Mouse (Mus musculus) neural tube, embryonic 14.5 days (tissue): Measurements from ENCODE around the gene Smad5. TPM values are rescaled to one million over a fixed set of nuclear protein-coding genes. Genes with fewer than 3 reads are reported as not detected.

Experiments
- ATAC-seq: fragments of 200-750 bp; cut with Nextera tagmentation; 2 replicates; pipeline ENCODE4 v1.8.0; 2017; ENCODE audit warnings: low read depth, mild to moderate bottlenecking, moderate TSS enrichment, moderate library complexity
- H3K27ac ChIP-seq: fragments of 300-500 bp; sonication (generic); 2 replicates; pipeline ENCODE4 v1.5.1; 2014; ENCODE audit warnings: low read depth, mild to moderate bottlenecking, control low read depth, low read length, moderate library complexity, mixed read lengths
- H3K27me3 ChIP-seq: fragments of 300-500 bp; sonication (generic); 2 replicates; pipeline ENCODE4 v1.6.1; 2014; ENCODE audit warnings: low read length; ENCODE audit not compliant: control insufficient read depth, insufficient read depth
- H3K36me3 ChIP-seq: fragments of 300-500 bp; sonication (generic); 2 replicates; pipeline ENCODE4 v1.6.1; 2014; ENCODE audit warnings: low read length, mixed read lengths; ENCODE audit not compliant: control insufficient read depth, insufficient read depth
- H3K4me1 ChIP-seq: fragments of 300-500 bp; sonication (generic); 2 replicates; pipeline ENCODE4 v1.6.1; 2014; ENCODE audit warnings: low read length; ENCODE audit not compliant: control insufficient read depth, insufficient read depth
- H3K4me2 ChIP-seq: fragments of 300-500 bp; sonication (generic); 2 replicates; pipeline ENCODE4 v1.6.1; 2014; ENCODE audit warnings: mild to moderate bottlenecking, low read depth, low read length, control low read depth
- H3K4me3 ChIP-seq: fragments of 300-500 bp; sonication (generic); 2 replicates; pipeline ENCODE4 v1.5.1; 2014; ENCODE audit warnings: low read depth, low read length, control low read depth, mixed read lengths
- H3K9ac ChIP-seq: fragments of 300-500 bp; sonication (generic); replicated peaks from 2 replicates; pipeline ENCODE4 v1.6.1; 2014; ENCODE audit warnings: low read depth, mild to moderate bottlenecking, control low read depth, low read length, mixed read lengths
- H3K9me3 ChIP-seq: fragments of 300-500 bp; sonication (generic); 2 replicates; pipeline ENCODE4 v1.6.1; 2016; ENCODE audit warnings: low read length; ENCODE audit not compliant: control insufficient read depth
- WGBS: fragments of 180-500 bp; shearing (Covaris S2); extraction: QIAGEN DNeasy Blood & Tissue Kit; methylation state at CpG from one replicate; pipeline ENCODE4 v1.1.7; 2014; 5-methylcytosine and 5-hydroxymethylcytosine counted together
- polyA plus RNA-seq: library from polyadenylated mRNA; unstranded; fragments of >200 nt; fragmentation: Nextera tagmentation; extraction: Ambion mirVana; gene quantifications from 2 replicates; pipeline ENCODE4 v1.2.1, GENCODE M21; 2014

Smad5 gene
- polyA plus RNA-seq, 1 experiment from 2014 or later, result 33.2 TPM

- ATAC-seq, result no peak
- Histone ChIP-seq H3K4me1 (peaks cover 14% of the 10 kb centered on the region; the same call in 1 of the 2 replicates), H3K27ac (no peak overlapping the region), H3K9me3 (no peaks in the 10 kb centered on the region), H3K27me3 (peaks cover 30% of the 10 kb centered on the region), H3K4me2 (no peak overlapping the region), H3K4me3 (no peak overlapping the region), H3K36me3 (no peaks in the 10 kb centered on the region), H3K9ac (no peak overlapping the region)
- 68% methylated on average over 6 of the region's 6 CpGs for WGBS
These were observed 53.1 kb downstream of the Smad5 start for GRCm38 (mm10) chr13:56755871-56756270.

DNA sequence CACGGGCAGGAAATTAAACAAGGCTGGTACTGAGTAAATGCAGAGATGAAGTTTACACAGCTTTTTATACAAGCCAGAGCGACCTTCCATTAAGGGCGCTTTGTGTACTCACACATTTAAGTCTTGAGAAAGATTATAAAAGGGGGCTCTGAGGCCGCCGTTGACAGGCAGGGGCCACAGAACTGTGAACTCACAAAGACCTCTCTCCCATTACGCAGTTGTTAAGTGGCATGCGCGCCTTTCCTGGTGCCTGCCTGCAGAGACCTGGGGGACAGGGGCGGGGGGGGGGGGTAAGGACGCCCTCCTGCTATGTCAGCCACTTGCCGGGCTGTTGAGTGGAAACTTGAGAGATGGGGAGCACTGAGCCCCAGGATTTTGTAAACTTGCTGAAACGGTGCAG, 54.4 kb downstream of the Smad5 start:
- no peaks in the 10 kb centered on the region for H3K9me3 ChIP-seq
- no peaks in the 10 kb centered on the region for H3K36me3 ChIP-seq
- no peak for ATAC-seq
- no peak overlapping the region for H3K27ac ChIP-seq
- H3K4me3 ChIP-seq, result no peak overlapping the region
- H3K9ac ChIP-seq, result no peak overlapping the region
- H3K4me2 ChIP-seq, result no peak overlapping the region
- peaks cover 13% of the 10 kb centered on the region; the same call in 1 of the 2 replicates for H3K4me1 ChIP-seq
- 51% methylated on average over 12 of the region's 12 CpGs for WGBS
- H3K27me3 ChIP-seq, result peaks cover 19% of the 10 kb centered on the region

- peaks cover 5% of the 10 kb centered on the region for H3K4me1 ChIP-seq
- H3K9ac ChIP-seq, result no peak overlapping the region
- no peak overlapping the region for H3K4me2 ChIP-seq
- no peaks in the 10 kb centered on the region for H3K36me3 ChIP-seq
- no peak overlapping the region for H3K27ac ChIP-seq
- no peaks in the 10 kb centered on the region for H3K9me3 ChIP-seq
- no peak overlapping the region for H3K4me3 ChIP-seq
- no peak for ATAC-seq
- 36% methylated on average over 6 of the region's 6 CpGs for WGBS
- peaks cover 10% of the 10 kb centered on the region; the same call in 1 of the 2 replicates for H3K27me3 ChIP-seq
These were observed 55.7 kb downstream of the Smad5 start for GRCm38 (mm10) chr13:56758492-56758891.

GRCm38 (mm10) chr13:56762446-56763229, 59.8 kb downstream of the Smad5 start:
- Histone ChIP-seq H3K4me1 (peaks cover 9% of the 10 kb centered on the region), H3K36me3 (no peaks in the 10 kb centered on the region), H3K9ac (no peak overlapping the region), H3K4me3 (no peak overlapping the region), H3K4me2 (no peak overlapping the region), H3K9me3 (no peaks in the 10 kb centered on the region), H3K27ac (peak overlapping the region; percentile 2; the same call in 1 of the 2 replicates), H3K27me3 (no peaks in the 10 kb centered on the region)
- ATAC-seq, result peak; percentile 44; the same call in 1 of the 2 replicates
- 33% methylated on average over 13 of the region's 13 CpGs for WGBS

DNA sequence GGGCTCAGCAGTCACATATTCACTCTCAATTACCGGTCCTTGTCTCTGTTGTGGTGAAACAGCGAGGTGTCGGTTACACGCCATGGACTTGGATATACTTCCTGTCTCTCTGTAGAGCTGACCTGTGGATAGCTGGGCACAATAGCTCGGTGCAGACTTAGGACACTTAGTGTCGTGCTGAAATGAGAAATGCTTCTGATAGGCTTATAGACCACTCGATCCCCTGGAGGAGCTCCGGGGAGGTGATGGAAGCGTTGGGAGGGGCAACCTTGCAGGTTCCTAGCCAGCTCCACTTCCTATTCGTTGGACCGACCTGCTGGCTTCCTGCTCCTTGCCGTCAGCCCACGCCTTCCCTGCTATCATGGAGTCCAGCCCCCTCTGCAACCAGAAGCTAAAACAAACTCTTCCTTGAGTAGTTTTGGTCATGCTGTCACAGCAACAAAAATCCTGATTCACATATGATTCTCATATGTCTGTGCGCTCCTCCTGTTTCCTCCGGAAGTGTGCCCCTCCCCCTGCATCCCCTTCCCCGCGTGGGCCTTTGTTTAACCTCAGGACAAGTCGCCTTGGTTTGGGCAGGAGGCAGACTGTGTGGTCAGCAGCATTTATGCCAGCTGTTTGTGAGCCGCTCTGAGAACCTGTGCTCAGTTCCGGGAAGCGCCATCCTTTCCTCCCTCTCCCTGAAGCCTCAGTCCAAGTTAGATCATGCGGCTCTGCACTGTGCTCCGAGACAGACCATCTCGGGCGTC, 62.6 kb downstream of the Smad5 start:
- Histone ChIP-seq H3K27ac (peak overlapping the region; percentile 28; the same call in 1 of the 2 replicates), H3K4me3 (no peak overlapping the region), H3K9ac (no peak overlapping the region), H3K4me2 (no peak overlapping the region), H3K36me3 (no peaks in the 10 kb centered on the region), H3K27me3 (no peaks in the 10 kb centered on the region), H3K4me1 (peaks cover 9% of the 10 kb centered on the region), H3K9me3 (no peaks in the 10 kb centered on the region)
- WGBS, result 60% methylated on average over 25 of the region's 25 CpGs
- no peak for ATAC-seq

- Histone ChIP-seq H3K4me3 (no peak overlapping the region), H3K9ac (no peak overlapping the region), H3K36me3 (no peaks in the 10 kb centered on the region), H3K4me1 (peaks cover 9% of the 10 kb centered on the region), H3K27ac (peak overlapping the region; percentile 28; the same call in 1 of the 2 replicates), H3K27me3 (no peaks in the 10 kb centered on the region), H3K9me3 (no peaks in the 10 kb centered on the region), H3K4me2 (no peak overlapping the region)
- no peak for ATAC-seq
- 51% methylated on average over 5 of the region's 5 CpGs for WGBS
These were observed 63.4 kb downstream of the Smad5 start for GRCm38 (mm10) chr13:56766211-56766610.

- Histone ChIP-seq H3K9ac (no peak overlapping the region), H3K27ac (no peak overlapping the region), H3K9me3 (no peaks in the 10 kb centered on the region), H3K4me3 (no peak overlapping the region), H3K4me2 (no peak overlapping the region), H3K4me1 (peaks cover 10% of the 10 kb centered on the region), H3K27me3 (no peaks in the 10 kb centered on the region), H3K36me3 (no peaks in the 10 kb centered on the region)
- no peak for ATAC-seq
- WGBS, result 48% methylated on average over 4 of the region's 4 CpGs
These were observed 66.6 kb downstream of the Smad5 start for GRCm38 (mm10) chr13:56769431-56769830.

GRCm38 (mm10) chr13:56770136-56770578, 67.3 kb downstream of the Smad5 start:
- no peak for ATAC-seq
- H3K4me3 ChIP-seq, result no peak overlapping the region
- peaks cover 14% of the 10 kb centered on the region for H3K4me1 ChIP-seq
- no peak overlapping the region for H3K4me2 ChIP-seq
- H3K9ac ChIP-seq, result no peak overlapping the region
- no peaks in the 10 kb centered on the region for H3K36me3 ChIP-seq
- no peaks in the 10 kb centered on the region for H3K27me3 ChIP-seq
- H3K27ac ChIP-seq, result peak overlapping the region; percentile 22; the same call in 1 of the 2 replicates
- no peaks in the 10 kb centered on the region for H3K9me3 ChIP-seq
- WGBS, result 59% methylated on average over 1 of the region's 1 CpGs

DNA sequence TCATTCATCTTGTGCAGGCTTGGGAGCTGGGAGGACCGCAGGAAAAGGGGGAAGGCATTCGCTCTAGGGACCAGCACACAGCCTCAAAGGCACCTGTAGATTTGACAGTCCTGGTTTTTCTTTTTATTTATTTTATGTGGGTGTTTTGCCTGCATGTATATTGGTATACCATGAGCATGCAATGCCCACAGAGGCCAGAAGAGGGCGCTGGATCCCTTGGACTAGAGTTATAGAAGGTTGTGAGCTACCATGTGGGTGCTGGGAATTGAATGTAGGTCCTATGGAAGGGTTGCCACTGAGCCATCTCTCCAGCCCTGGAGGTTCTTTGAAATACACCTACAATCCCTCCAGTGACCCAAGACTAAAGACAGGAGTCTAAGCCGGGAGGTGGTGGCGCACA, 68.0 kb downstream of the Smad5 start:
- H3K4me3 ChIP-seq, result no peak overlapping the region
- no peaks in the 10 kb centered on the region for H3K9me3 ChIP-seq
- no peaks in the 10 kb centered on the region for H3K27me3 ChIP-seq
- no peaks in the 10 kb centered on the region for H3K36me3 ChIP-seq
- 67% methylated on average over 5 of the region's 5 CpGs for WGBS
- ATAC-seq, result no peak
- H3K4me1 ChIP-seq, result peaks cover 12% of the 10 kb centered on the region
- H3K27ac ChIP-seq, result peak overlapping the region; percentile 22; the same call in 1 of the 2 replicates
- no peak overlapping the region for H3K4me2 ChIP-seq
- H3K9ac ChIP-seq, result no peak overlapping the region
